Mouse (Mus musculus): Measurements from ENCODE around the gene Camta1.

DNA sequence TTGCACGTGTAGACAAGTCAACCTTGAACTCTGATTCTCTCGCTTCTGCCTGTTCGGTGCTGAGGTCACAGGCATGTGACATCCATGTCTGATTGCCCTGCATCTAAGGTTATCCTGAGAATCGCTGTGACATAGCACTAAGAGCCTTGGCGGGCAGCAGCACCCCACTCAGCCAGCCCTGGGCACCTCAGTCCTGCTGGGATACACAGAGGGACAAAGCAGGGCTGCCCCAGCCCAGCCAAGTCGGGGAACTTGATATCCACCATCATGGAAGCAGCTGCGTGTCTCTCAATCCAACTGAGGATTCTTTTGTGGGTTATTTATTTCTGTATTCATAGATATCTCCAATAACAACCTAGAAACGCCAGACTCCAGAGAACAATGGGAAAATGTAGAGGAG lies 47.1 kb upstream of the Camta1 start:
- TF ChIP-seq CTCF (IDR thresholded peaks at IDR 0.05; ENCODE audit: low read depth) (no peak), EP300 (IDR thresholded peaks at IDR 0.05; ENCODE audit: low read depth) (no peak)
